Mouse (Mus musculus) adrenal gland, adult 2 months (tissue): ENCODE measurements around the gene Pxylp1. TPM values are rescaled to one million over a fixed set of nuclear protein-coding genes. Genes with fewer than 3 reads are reported as not detected.

Experiments used
- DNase-seq: peaks from one replicate; pipeline ENCODE4 v3.0.0; 2021
- polyA plus RNA-seq: library from polyadenylated mRNA; depleted of rRNA; stranded (reverse); fragments of >200 nt; gene quantifications from 2 replicates; pipeline ENCODE4 v1.2.3, GENCODE M21; 2012
- total RNA-seq, 2 experiments: library from RNA; stranded (reverse); gene quantifications; 2 replicates each; pipeline ENCODE4 v1.2.3; 2021

The Pxylp1 gene
- total and polyA plus RNA-seq, 3 experiments, result 2.7 to 13.0 (median 5.6) TPM

- DNase-seq, result no peak
These were observed 31.9 kb downstream of the Pxylp1 start for GRCm38 (mm10) chr9:96860380-96861091.

GRCm38 (mm10) chr9:96859027-96859426, 33.4 kb downstream of the Pxylp1 start:
- DNase-seq, result no peak

GRCm38 (mm10) chr9:96857838-96858237, 34.6 kb downstream of the Pxylp1 start:
- no peak for DNase-seq

GRCm38 (mm10) chr9:96853300-96854186, 38.9 kb downstream of the Pxylp1 start:
- no peak for DNase-seq

GRCm38 (mm10) chr9:96851634-96852033, 40.8 kb downstream of the Pxylp1 start:
- no peak for DNase-seq

GRCm38 (mm10) chr9:96851036-96851435, 41.4 kb downstream of the Pxylp1 start:
- DNase-seq, result no peak

- DNase-seq, result no peak
These were observed 43.5 kb downstream of the Pxylp1 start for GRCm38 (mm10) chr9:96849012-96849411.

GRCm38 (mm10) chr9:96846361-96846760, 46.1 kb downstream of the Pxylp1 start:
- no peak for DNase-seq

- peak; percentile 36 for DNase-seq
These were observed 47.7 kb downstream of the Pxylp1 start for GRCm38 (mm10) chr9:96844798-96845209.

- DNase-seq, result no peak
These were observed 53.1 kb downstream of the Pxylp1 start for GRCm38 (mm10) chr9:96839376-96839775.

- DNase-seq, result peak; percentile 45
These were observed 53.6 kb downstream of the Pxylp1 start for GRCm38 (mm10) chr9:96838864-96839263.

GRCm38 (mm10) chr9:96837781-96838420, 54.6 kb downstream of the Pxylp1 start:
- no peak for DNase-seq

- no peak for DNase-seq
These were observed 55.5 kb downstream of the Pxylp1 start for GRCm38 (mm10) chr9:96836984-96837383.

GRCm38 (mm10) chr9:96835374-96835921, 57.0 kb downstream of the Pxylp1 start:
- DNase-seq, result no peak

GRCm38 (mm10) chr9:96833606-96834005, 58.9 kb downstream of the Pxylp1 start:
- no peak for DNase-seq

GRCm38 (mm10) chr9:96832516-96832915, 60.0 kb downstream of the Pxylp1 start:
- peak; percentile 55 for DNase-seq

GRCm38 (mm10) chr9:96830856-96831359, 61.6 kb downstream of the Pxylp1 start:
- DNase-seq, result no peak

GRCm38 (mm10) chr9:96829682-96830081, 62.8 kb downstream of the Pxylp1 start:
- no peak for DNase-seq

- peak; percentile 54 for DNase-seq
These were observed 64.4 kb downstream of the Pxylp1 start for GRCm38 (mm10) chr9:96828071-96828470.

GRCm38 (mm10) chr9:96827002-96827785, 65.3 kb downstream of the Pxylp1 start:
- DNase-seq, result no peak

GRCm38 (mm10) chr9:96824857-96825256, 67.6 kb downstream of the Pxylp1 start:
- DNase-seq, result no peak
